Mouse (Mus musculus) liver, embryonic 14.5 days (tissue): ENCODE measurements at regions not wholly inside any gene's neighbourhood (a gene's known extent, or its start where the extent isn't known, plus 50 kb on each side); places are given as distances from the start of the nearest gene placed in this dataset.
"Not testable (repeated sequence)": the region's sequence is repeated elsewhere in the genome, so short reads cannot be mapped to it uniquely, and the experiment has no call there.

Experiments used
- ATAC-seq: fragments of 200-750 bp; cut with Nextera tagmentation; 2 replicates; pipeline ENCODE4 v1.8.0; 2017; ENCODE audit warnings: moderate number of reproducible peaks, mild to moderate bottlenecking, moderate library complexity; ENCODE audit not compliant: insufficient read depth
- DNase-seq, 3 experiments: peaks; one replicate each; pipeline ENCODE4 v3.0.0-alpha.2; 2012 to 2013; ENCODE audit warnings: low read depth in 3 of 3, low spot score in 3 of 3
- H3K27ac ChIP-seq: fragments of 300-500 bp; sonication (generic); 2 replicates; pipeline ENCODE4 v1.5.1; 2014; ENCODE audit warnings: moderate library complexity, mild to moderate bottlenecking, control low read depth, inconsistent platforms
- H3K27me3 ChIP-seq: fragments of 300-500 bp; sonication (generic); 2 replicates; pipeline ENCODE4 v1.6.1; 2014; ENCODE audit warnings: mild to moderate bottlenecking, low read length, moderate library complexity; ENCODE audit not compliant: control insufficient read depth, insufficient read depth
- H3K36me3 ChIP-seq: fragments of 300-500 bp; sonication (generic); replicated peaks from 2 replicates; pipeline ENCODE4 v1.6.1; 2014; ENCODE audit warnings: low read depth; ENCODE audit not compliant: control insufficient read depth, insufficient read depth
- H3K4me1 ChIP-seq, 2 experiments: fragments of 200-500 bp in 1 of 2; fragments of 300-500 bp in 1 of 2; sonication (generic) in 1 of 2; replicated peaks; 2 replicates each; pipeline ENCODE4 v1.6.1; 2012 to 2014; ENCODE audit warnings: antibody characterized with exemption in 1 of 2, inconsistent platforms in 1 of 2, low read length in 1 of 2; ENCODE audit not compliant: control insufficient read depth in 2 of 2, insufficient read depth in 2 of 2
- H3K4me2 ChIP-seq: fragments of 300-500 bp; sonication (generic); 2 replicates; pipeline ENCODE4 v1.6.1; 2014; ENCODE audit warnings: low read depth, mild to moderate bottlenecking, control low read depth, moderate library complexity
- H3K4me3 ChIP-seq, 2 experiments: fragments of 200-500 bp in 1 of 2; fragments of 300-500 bp in 1 of 2; sonication (generic) in 1 of 2; 2 replicates each; pipeline ENCODE4 v1.5.1; 2012 to 2014; ENCODE audit warnings: low read depth in 2 of 2, low read length in 2 of 2, mild to moderate bottlenecking in 2 of 2, control low read depth in 1 of 2, inconsistent platforms in 1 of 2, moderate library complexity in 1 of 2; ENCODE audit not compliant: insufficient read depth in 1 of 2
- H3K9ac ChIP-seq: fragments of 300-500 bp; sonication (generic); replicated peaks from 2 replicates; pipeline ENCODE4 v1.6.1; 2014; ENCODE audit warnings: mild to moderate bottlenecking, control low read depth, moderate library complexity
- H3K9me3 ChIP-seq: fragments of 300-500 bp; sonication (generic); 2 replicates; pipeline ENCODE4 v1.6.1; 2016; ENCODE audit warnings: low read length, mixed read lengths; ENCODE audit not compliant: control insufficient read depth
- CTCF ChIP-seq: IDR thresholded peaks from 2 replicates; pipeline ENCODE4 v1.5.1; 2016; ENCODE audit warnings: antibody characterized with exemption, low read depth, control low read depth
- EP300 ChIP-seq: IDR thresholded peaks from 2 replicates; pipeline ENCODE4 v1.6.1; 2016; ENCODE audit warnings: antibody characterized with exemption, low read depth
- WGBS: fragments of 180-500 bp; shearing (Covaris S2); extraction: QIAGEN DNeasy Blood & Tissue Kit; methylation state at CpG from one replicate; pipeline ENCODE4 v1.1.7; 2014; ENCODE audit not compliant: insufficient replicate concordance; 5-methylcytosine and 5-hydroxymethylcytosine counted together

- H3K9ac ChIP-seq = no peak overlapping the region
- H3K27ac ChIP-seq = no peak overlapping the region
- no peaks in the 10 kb centered on the region for H3K4me1 ChIP-seq
- WGBS = 70% methylated on average over 4 of the region's 4 CpGs
- H3K9me3 ChIP-seq = no peaks in the 10 kb centered on the region
- ATAC-seq = no peak
- no peak for DNase-seq
- H3K27me3 ChIP-seq = no peaks in the 10 kb centered on the region
- H3K36me3 ChIP-seq = no peaks in the 10 kb centered on the region
- TF ChIP-seq EP300 (no peak), CTCF (no peak)
- H3K4me2 ChIP-seq = no peak overlapping the region
- H3K4me3 ChIP-seq = no peak overlapping the region
Measured at GRCm38 (mm10) chr3:128380579-128380978, 484.5 kb upstream of the Fam241a start.

GRCm38 (mm10) chr3:128369521-128370127, 473.5 kb upstream of the Fam241a start:
- no peaks in the 10 kb centered on the region for H3K9me3 ChIP-seq
- no peak overlapping the region for H3K9ac ChIP-seq
- no peaks in the 10 kb centered on the region for H3K4me1 ChIP-seq
- ATAC-seq (no peak), DNase-seq (no peak)
- TF ChIP-seq EP300 (no peak), CTCF (no peak)
- no peak overlapping the region for H3K4me2 ChIP-seq
- H3K27ac ChIP-seq = no peak overlapping the region
- H3K4me3 ChIP-seq = no peak overlapping the region
- 35% methylated on average over 5 of the region's 5 CpGs for WGBS
- no peaks in the 10 kb centered on the region for H3K27me3 ChIP-seq
- no peaks in the 10 kb centered on the region for H3K36me3 ChIP-seq

GRCm38 (mm10) chr3:128362310-128362709, 466.2 kb upstream of the Fam241a start:
- ATAC-seq = no peak
- 54% methylated on average over 2 of the region's 2 CpGs for WGBS
- no peak overlapping the region for H3K4me2 ChIP-seq

GRCm38 (mm10) chr3:128349123-128349522, 453.0 kb upstream of the Fam241a start:
- peak in 1 of 3 experiments; percentile 6 for DNase-seq
- not testable (repeated sequence) for H3K4me3 ChIP-seq, H3K27me3 ChIP-seq, H3K36me3 ChIP-seq, H3K27ac ChIP-seq, H3K4me1 ChIP-seq, H3K9ac ChIP-seq, H3K9me3 ChIP-seq, ATAC-seq, H3K4me2 ChIP-seq
- TF ChIP-seq CTCF = peak; percentile 40; the same call in 1 of the 2 replicates
- 9% methylated on average over 2 of the region's 2 CpGs for WGBS

More at GRCm38 (mm10) chr3:128362310-128362709, 466.2 kb upstream of the Fam241a start:
- Histone ChIP-seq H3K36me3 (no peaks in the 10 kb centered on the region), H3K27ac (no peak overlapping the region), H3K9me3 (no peaks in the 10 kb centered on the region), H3K4me3 (no peak overlapping the region), H3K4me1 (no peaks in the 10 kb centered on the region), H3K27me3 (no peaks in the 10 kb centered on the region), H3K9ac (no peak overlapping the region)
- no peak for TF ChIP-seq EP300
- no peak for TF ChIP-seq CTCF
- no peak for DNase-seq

GRCm38 (mm10) chr3:128347782-128348574, 451.9 kb upstream of the Fam241a start:
- no peaks in the 10 kb centered on the region for H3K27me3 ChIP-seq
- no peak for DNase-seq
- no peaks in the 10 kb centered on the region for H3K36me3 ChIP-seq
- WGBS = 49% methylated on average over 8 of the region's 8 CpGs
- no peak overlapping the region for H3K9ac ChIP-seq
- no peak for ATAC-seq
- no peaks in the 10 kb centered on the region for H3K9me3 ChIP-seq
- no peak for TF ChIP-seq EP300
- no peak for TF ChIP-seq CTCF
- no peak overlapping the region for H3K27ac ChIP-seq
- no peak overlapping the region for H3K4me2 ChIP-seq
- H3K4me1 ChIP-seq = no peaks in the 10 kb centered on the region
- no peak overlapping the region for H3K4me3 ChIP-seq
